Mouse (Mus musculus): ENCODE results near the gene Irak2. TPM values are rescaled to one million over a fixed set of nuclear protein-coding genes. Genes with fewer than 3 reads are reported as not detected.

Gene Irak2
- polyA plus RNA-seq, 2 experiments: 4.9 to 27.0 TPM

- no peak overlapping the region for H3K27ac ChIP-seq
- no peaks in the 10 kb centered on the region for H3K27me3 ChIP-seq (ENCODE audit: control insufficient read depth, insufficient read depth, low read length)
- WGBS (ENCODE audit: insufficient replicate concordance): 75% methylated on average over 4 of the region's 4 CpGs
- no peak overlapping the region for H3K4me2 ChIP-seq (ENCODE audit: low read depth)
- DNase-seq (ENCODE audit: low read depth in 3 of 3, low spot score in 3 of 3): no peak
- no peak overlapping the region for H3K9ac ChIP-seq (replicated peaks)
- H3K4me3 ChIP-seq (ENCODE audit: insufficient read depth in 1 of 2, low read depth in 2 of 2, low read length in 2 of 2): no peak overlapping the region
- no peaks in the 10 kb centered on the region for H3K9me3 ChIP-seq (ENCODE audit: control insufficient read depth, low read length)
- no peaks in the 10 kb centered on the region for H3K4me1 ChIP-seq (replicated peaks; ENCODE audit: control insufficient read depth in 2 of 2, insufficient read depth in 2 of 2, low read length in 1 of 2)
- H3K36me3 ChIP-seq (replicated peaks; ENCODE audit: control insufficient read depth, insufficient read depth, low read depth): peaks cover 9% of the 10 kb centered on the region
- TF ChIP-seq EP300 (IDR thresholded peaks at IDR 0.05; ENCODE audit: low read depth) (no peak), CTCF (IDR thresholded peaks at IDR 0.05; ENCODE audit: low read depth) (no peak)
- ATAC-seq (ENCODE audit: insufficient read depth): no peak
Measured at GRCm38 (mm10) chr6:113632863-113633262, 5.4 kb upstream of the Irak2 start.

- TF ChIP-seq EP300 (IDR thresholded peaks at IDR 0.05; ENCODE audit: low read depth): no peak
- TF ChIP-seq CTCF (IDR thresholded peaks at IDR 0.05; ENCODE audit: low read depth): no peak
- Histone ChIP-seq H3K9ac (replicated peaks) (peak overlapping the region; percentile 19; the same call in 1 of the 2 replicates), H3K9me3 (ENCODE audit: control insufficient read depth, low read length) (no peaks in the 10 kb centered on the region), H3K4me2 (ENCODE audit: low read depth) (peak overlapping the region; percentile 72), H3K36me3 (replicated peaks; ENCODE audit: control insufficient read depth, insufficient read depth, low read depth) (no peaks in the 10 kb centered on the region), H3K4me3 (ENCODE audit: insufficient read depth in 1 of 2, low read depth in 2 of 2, low read length in 2 of 2) (peak overlapping the region; percentile 26 to 62; a peak in 3 of 4 replicates), H3K27ac (peak overlapping the region; percentile 9), H3K27me3 (ENCODE audit: control insufficient read depth, insufficient read depth, low read length) (no peaks in the 10 kb centered on the region), H3K4me1 (replicated peaks; ENCODE audit: control insufficient read depth in 2 of 2, insufficient read depth in 2 of 2, low read length in 1 of 2) (peaks cover 6 to 15% of the 10 kb centered on the region in 2 experiments)
- ATAC-seq (ENCODE audit: insufficient read depth) (no peak), DNase-seq (ENCODE audit: low read depth in 3 of 3, low spot score in 3 of 3) (no peak)
- WGBS (ENCODE audit: insufficient replicate concordance): 66% methylated on average over 4 of the region's 4 CpGs
Measured at GRCm38 (mm10) chr6:113639201-113639600, 934 bp downstream of the Irak2 start.

GRCm38 (mm10) chr6:113642605-113643004 is 4.3 kb downstream of the Irak2 start:
- Histone ChIP-seq H3K9me3 (ENCODE audit: control insufficient read depth, low read length) (no peaks in the 10 kb centered on the region), H3K36me3 (replicated peaks; ENCODE audit: control insufficient read depth, insufficient read depth, low read depth) (no peaks in the 10 kb centered on the region), H3K27ac (no peak overlapping the region), H3K4me2 (ENCODE audit: low read depth) (no peak overlapping the region), H3K9ac (replicated peaks) (no peak overlapping the region), H3K4me3 (ENCODE audit: insufficient read depth in 1 of 2, low read depth in 2 of 2, low read length in 2 of 2) (no peak overlapping the region), H3K4me1 (replicated peaks; ENCODE audit: control insufficient read depth in 2 of 2, insufficient read depth in 2 of 2, low read length in 1 of 2) (peaks cover 6 to 15% of the 10 kb centered on the region in 2 experiments), H3K27me3 (ENCODE audit: control insufficient read depth, insufficient read depth, low read length) (no peaks in the 10 kb centered on the region)
- WGBS (ENCODE audit: insufficient replicate concordance): 75% methylated on average over 8 of the region's 8 CpGs
- no peak for DNase-seq (ENCODE audit: low read depth in 3 of 3, low spot score in 3 of 3)
- ATAC-seq (ENCODE audit: insufficient read depth): no peak
- no peak for TF ChIP-seq EP300 (IDR thresholded peaks at IDR 0.05; ENCODE audit: low read depth)
- TF ChIP-seq CTCF (IDR thresholded peaks at IDR 0.05; ENCODE audit: low read depth): no peak

GRCm38 (mm10) chr6:113643021-113643420 is 4.8 kb downstream of the Irak2 start:
- WGBS (ENCODE audit: insufficient replicate concordance): 64% methylated on average over 4 of the region's 4 CpGs
- ATAC-seq (ENCODE audit: insufficient read depth) (no peak), DNase-seq (ENCODE audit: low read depth in 3 of 3, low spot score in 3 of 3) (no peak)
- Histone ChIP-seq H3K9ac (replicated peaks) (no peak overlapping the region), H3K4me1 (replicated peaks; ENCODE audit: control insufficient read depth in 2 of 2, insufficient read depth in 2 of 2, low read length in 1 of 2) (peaks cover 6 to 15% of the 10 kb centered on the region in 2 experiments), H3K4me2 (ENCODE audit: low read depth) (no peak overlapping the region), H3K36me3 (replicated peaks; ENCODE audit: control insufficient read depth, insufficient read depth, low read depth) (no peaks in the 10 kb centered on the region; the same call in 1 of the 2 replicates), H3K27ac (no peak overlapping the region), H3K9me3 (ENCODE audit: control insufficient read depth, low read length) (no peaks in the 10 kb centered on the region), H3K27me3 (ENCODE audit: control insufficient read depth, insufficient read depth, low read length) (no peaks in the 10 kb centered on the region), H3K4me3 (ENCODE audit: insufficient read depth in 1 of 2, low read depth in 2 of 2, low read length in 2 of 2) (no peak overlapping the region)
- no peak for TF ChIP-seq CTCF (IDR thresholded peaks at IDR 0.05; ENCODE audit: low read depth)
- no peak for TF ChIP-seq EP300 (IDR thresholded peaks at IDR 0.05; ENCODE audit: low read depth)

- ATAC-seq (ENCODE audit: insufficient read depth) (no peak), DNase-seq (ENCODE audit: low read depth in 3 of 3, low spot score in 3 of 3) (no peak)
- peaks cover 6 to 13% of the 10 kb centered on the region in 2 experiments for H3K4me1 ChIP-seq (replicated peaks; ENCODE audit: control insufficient read depth in 2 of 2, insufficient read depth in 2 of 2, low read length in 1 of 2)
- TF ChIP-seq EP300 (IDR thresholded peaks at IDR 0.05; ENCODE audit: low read depth): no peak
- TF ChIP-seq CTCF (IDR thresholded peaks at IDR 0.05; ENCODE audit: low read depth): no peak
- H3K36me3 ChIP-seq (replicated peaks; ENCODE audit: control insufficient read depth, insufficient read depth, low read depth): no peaks in the 10 kb centered on the region; the same call in 1 of the 2 replicates
- H3K9ac ChIP-seq (replicated peaks): no peak overlapping the region
- H3K9me3 ChIP-seq (ENCODE audit: control insufficient read depth, low read length): no peaks in the 10 kb centered on the region
- no peak overlapping the region for H3K27ac ChIP-seq
- no peak overlapping the region for H3K4me3 ChIP-seq (ENCODE audit: insufficient read depth in 1 of 2, low read depth in 2 of 2, low read length in 2 of 2)
- 60% methylated on average over 2 of the region's 2 CpGs for WGBS (ENCODE audit: insufficient replicate concordance)
- H3K4me2 ChIP-seq (ENCODE audit: low read depth): no peak overlapping the region
- H3K27me3 ChIP-seq (ENCODE audit: control insufficient read depth, insufficient read depth, low read length): no peaks in the 10 kb centered on the region
Measured at GRCm38 (mm10) chr6:113643967-113644366, 5.7 kb downstream of the Irak2 start.
